Mouse (Mus musculus) c-Kit-positive CD71-negative TER-119-negative erythroid progenitor cells, embryonic 14.5 days (primary cell): ENCODE measurements at regions not wholly inside any gene's neighbourhood (a gene's known extent, or its start where the extent isn't known, plus 50 kb on each side); places are given as distances from the start of the nearest gene placed in this dataset.

ENCODE experiments used
- DNase-seq: peaks from one replicate; pipeline ENCODE4 v3.0.0-alpha.2; 2013; ENCODE audit warnings: low read depth

GRCm38 (mm10) chr15:59786706-59787425, 229.5 kb downstream of the 4933412E24Rik start:
- DNase-seq: no peak

DNA sequence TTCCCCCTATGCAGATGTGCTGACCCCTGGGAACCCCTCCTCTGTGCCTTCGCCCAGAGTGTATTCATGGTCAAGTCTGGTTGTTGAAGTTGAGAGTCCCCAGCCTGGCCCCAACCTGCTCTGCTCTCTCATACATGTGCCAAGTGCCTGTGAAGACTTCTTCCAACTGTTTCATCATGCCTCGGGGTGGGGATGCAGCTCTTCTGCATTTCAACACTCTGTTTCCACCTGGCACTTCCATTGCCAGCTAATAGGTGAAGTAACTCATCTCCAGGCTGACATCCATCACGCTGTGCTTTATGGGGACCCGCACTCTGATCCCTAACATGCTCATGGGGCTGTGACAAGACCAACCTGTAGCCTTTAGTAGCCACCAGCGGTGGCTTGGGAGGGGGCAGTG, 230.4 kb downstream of the 4933412E24Rik start:
- no peak for DNase-seq

- no peak for DNase-seq
Measured at GRCm38 (mm10) chr15:59784556-59784929, 231.9 kb downstream of the 4933412E24Rik start.

DNA sequence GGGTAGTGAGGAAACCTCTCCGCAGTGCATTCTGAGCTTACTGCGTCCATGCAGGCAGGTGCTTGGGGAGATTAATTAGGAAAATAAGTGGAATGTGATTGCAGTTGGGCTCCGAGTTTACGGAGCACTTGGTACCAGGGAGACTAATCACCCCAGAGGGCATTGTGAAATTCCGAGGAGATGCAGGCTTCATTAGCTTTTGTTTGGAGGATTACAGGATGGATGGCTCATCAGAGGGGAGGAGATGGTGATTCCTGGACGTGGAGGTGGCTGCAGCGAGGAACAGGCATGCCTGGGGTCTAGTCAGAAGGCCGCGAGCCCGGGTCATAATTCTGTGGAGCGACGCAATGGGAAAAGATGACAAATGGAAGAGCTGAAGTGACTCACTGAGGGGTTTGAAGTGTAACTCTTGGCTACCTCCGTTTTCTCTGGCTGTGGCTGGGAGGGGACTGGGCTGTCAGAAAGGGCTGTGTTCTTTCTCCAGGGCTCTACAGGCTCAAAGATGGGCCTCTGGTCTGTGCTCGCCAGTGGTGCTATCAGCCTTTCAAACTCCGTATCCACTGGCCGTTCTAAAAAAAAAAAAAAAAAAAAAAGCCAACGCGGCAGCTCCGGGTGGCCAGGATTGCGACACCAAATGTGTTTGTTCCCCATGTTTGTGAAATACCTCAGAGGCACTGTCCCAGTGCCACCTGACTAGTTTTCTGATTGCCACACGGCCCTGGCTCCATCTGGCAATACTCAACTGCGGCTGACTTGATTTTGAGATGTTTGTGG, 232.4 kb downstream of the 4933412E24Rik start:
- peak; percentile 41 for DNase-seq

DNA sequence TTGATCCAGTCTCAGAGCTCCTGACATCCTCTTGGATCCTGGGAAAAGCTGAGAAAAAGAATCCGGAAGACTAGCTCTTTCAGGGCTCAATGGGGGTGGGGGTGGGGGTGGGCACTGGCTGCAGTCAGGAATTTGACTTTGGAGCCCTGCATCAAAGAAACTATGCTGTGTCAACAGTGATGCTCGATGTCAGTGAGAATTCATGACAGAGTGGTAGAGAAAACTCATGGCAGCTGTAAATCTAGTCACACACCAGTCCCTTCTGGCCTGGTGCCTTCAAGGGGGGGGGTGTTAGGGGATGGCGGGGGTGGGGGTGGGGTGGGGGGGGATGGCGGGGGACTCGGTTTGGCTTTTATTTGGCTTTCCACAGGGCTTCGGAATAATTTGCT, 233.0 kb downstream of the 4933412E24Rik start:
- no peak for DNase-seq

DNA sequence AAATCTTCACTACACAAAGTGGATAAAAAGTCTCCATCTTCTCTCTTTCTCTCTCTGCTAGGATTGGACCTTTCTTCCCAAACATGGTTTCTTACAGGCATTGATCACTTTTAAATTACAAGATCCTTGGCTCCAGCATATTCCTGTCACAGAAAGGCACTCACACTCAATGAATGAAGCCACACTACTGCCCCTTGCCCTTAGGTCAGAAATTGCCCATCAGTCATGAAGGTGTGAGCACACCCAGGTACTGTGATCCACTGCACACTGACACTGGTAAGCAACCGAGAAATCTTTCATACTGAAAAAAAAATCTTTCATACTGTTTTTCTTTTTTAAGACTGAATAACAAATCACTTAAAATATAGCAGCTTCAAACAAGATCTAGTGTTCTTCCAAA, 235.9 kb downstream of the 4933412E24Rik start:
- DNase-seq: no peak

DNA sequence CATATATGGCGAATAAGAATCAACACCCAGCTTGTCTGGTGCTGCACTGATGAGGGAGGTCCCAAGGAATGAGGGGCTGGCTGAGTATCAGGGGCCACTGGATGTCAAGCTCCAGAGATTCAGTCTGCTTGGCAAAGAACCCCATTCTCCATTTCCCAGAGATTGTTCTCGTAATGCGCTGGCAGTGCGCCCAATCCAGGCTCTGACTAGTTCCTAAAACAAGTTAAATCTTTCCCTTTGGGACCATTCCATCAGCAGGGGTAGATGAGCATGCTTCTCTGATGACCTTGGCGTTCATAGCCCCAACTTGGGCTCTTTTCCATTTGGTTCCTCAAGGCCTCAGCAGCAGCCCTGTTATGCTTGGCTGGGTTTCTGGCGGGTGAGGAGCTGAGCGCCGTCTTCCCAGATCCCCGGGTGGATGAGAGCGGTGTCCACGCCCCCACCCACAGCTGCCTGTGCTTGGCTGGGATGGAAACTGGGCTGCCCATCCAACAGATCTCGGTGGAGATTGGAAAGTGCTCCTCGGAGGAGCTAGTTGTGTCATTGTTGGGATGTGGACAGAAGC, 239.0 kb downstream of the 4933412E24Rik start:
- DNase-seq: no peak

DNA sequence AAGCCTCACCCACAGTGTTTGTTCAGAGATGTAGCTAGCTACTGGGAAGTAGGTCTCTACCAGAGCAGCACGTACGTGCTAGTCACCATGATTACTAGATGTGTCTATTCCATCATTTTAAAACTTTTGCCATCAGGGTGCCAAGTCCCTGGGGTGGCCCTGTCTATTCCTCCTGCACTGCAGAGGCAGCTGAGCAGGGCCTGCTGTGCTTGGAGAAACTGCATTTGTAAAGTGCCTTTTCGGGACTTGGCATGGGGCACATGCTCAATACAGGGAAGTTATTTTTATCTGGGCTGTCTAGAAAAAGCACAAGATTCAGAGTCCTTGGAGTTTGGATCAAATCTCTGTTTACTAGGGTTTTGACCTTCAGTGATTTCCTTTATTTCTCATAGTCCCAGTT, 240.6 kb downstream of the 4933412E24Rik start:
- no peak for DNase-seq

GRCm38 (mm10) chr15:59773983-59774382, 242.4 kb downstream of the 4933412E24Rik start:
- DNase-seq: no peak

- DNase-seq: no peak
Measured at GRCm38 (mm10) chr15:59772595-59772994, 243.8 kb downstream of the 4933412E24Rik start.

GRCm38 (mm10) chr15:59762061-59762460, 254.4 kb downstream of the 4933412E24Rik start:
- DNase-seq: no peak

GRCm38 (mm10) chr15:59760490-59760889, 255.9 kb downstream of the 4933412E24Rik start:
- no peak for DNase-seq

DNA sequence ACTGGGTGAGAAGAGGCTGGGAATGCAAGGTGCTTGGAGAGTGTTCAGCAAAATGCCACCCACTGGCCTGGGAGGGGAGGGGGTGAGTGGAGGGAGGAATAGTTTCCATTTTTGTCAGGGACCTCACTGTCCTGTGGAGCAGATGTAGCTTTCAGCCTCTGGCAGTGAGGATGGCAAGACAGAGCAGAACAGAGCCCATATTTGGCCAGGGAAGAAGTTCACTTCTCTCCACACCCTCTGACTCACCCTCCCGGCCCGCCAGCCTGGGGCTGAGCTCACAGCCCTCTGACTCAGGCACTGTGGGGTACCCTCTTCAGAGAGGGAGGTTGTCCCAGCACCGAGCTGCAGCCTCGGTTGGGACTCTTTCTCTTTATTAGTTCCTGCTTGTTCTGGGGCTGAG, 256.8 kb downstream of the 4933412E24Rik start:
- peak; percentile 46 for DNase-seq

DNA sequence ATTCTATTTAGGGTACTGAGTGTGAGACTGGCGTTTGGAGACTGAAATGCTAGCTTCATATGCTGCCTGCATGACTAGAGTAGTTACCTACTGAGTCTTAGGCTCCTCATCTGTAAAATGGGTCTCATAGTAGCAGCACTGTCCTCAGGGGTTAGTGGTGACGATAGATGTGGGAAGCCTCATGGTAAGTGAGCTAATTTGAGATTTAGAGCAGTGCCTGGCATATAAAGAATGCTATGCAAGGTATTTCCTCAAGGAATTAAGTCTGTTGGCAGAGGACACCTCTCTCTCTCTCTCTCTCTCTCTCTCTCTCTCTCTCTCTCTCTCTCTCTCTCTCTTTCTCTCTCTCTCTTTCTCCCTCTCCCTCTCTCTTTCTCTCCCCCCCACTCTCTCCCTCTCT, 257.4 kb downstream of the 4933412E24Rik start:
- no peak for DNase-seq

DNA sequence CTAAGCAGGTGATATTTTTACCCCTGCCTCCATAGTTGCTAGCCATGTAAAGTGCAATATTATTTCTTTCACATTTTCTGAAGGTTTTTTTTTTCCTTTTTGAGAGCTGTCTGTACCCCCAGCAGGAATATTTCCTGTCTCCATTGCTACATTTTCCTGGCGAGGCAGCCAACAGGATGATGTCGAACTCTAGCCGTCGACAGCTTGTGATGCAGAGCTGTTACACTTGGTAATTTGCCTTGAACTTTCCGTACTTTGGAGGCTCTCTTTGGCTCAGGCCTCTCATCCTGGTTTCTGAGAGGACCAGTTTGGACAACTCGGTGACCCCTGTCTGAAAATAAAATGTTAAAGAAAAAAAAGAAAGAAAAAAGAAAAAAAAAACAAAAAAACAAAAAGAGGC, 260.3 kb downstream of the 4933412E24Rik start:
- no peak for DNase-seq

- no peak for DNase-seq
Measured at GRCm38 (mm10) chr15:59754906-59755305, 261.5 kb downstream of the 4933412E24Rik start.

DNA sequence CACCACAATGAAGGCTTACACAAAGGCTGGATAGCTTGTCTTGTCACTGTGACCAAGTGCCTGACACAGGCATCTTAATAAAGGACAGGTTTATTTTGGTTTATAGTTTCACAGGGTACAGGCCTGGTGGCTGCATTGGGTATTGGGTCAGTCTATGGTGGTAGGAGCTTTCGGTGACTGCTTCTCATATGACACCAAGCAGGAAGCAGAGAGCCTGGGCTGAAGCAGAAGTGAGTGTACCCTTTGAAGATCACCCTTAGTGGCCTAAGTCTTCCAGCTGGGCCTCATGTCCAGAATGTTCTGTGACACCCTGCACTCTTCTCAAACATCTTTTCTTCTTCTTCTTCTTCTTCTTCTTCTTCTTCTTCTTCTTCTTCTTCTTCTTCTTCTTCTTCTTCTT, 264.1 kb downstream of the 4933412E24Rik start:
- no peak for DNase-seq

GRCm38 (mm10) chr15:59746290-59746689, 270.1 kb downstream of the 4933412E24Rik start:
- no peak for DNase-seq

- DNase-seq: peak; percentile 41
Measured at GRCm38 (mm10) chr15:59744411-59744931, 271.9 kb downstream of the 4933412E24Rik start.

- peak; percentile 67 for DNase-seq
Measured at GRCm38 (mm10) chr15:59739197-59739596, 277.2 kb downstream of the 4933412E24Rik start.

DNA sequence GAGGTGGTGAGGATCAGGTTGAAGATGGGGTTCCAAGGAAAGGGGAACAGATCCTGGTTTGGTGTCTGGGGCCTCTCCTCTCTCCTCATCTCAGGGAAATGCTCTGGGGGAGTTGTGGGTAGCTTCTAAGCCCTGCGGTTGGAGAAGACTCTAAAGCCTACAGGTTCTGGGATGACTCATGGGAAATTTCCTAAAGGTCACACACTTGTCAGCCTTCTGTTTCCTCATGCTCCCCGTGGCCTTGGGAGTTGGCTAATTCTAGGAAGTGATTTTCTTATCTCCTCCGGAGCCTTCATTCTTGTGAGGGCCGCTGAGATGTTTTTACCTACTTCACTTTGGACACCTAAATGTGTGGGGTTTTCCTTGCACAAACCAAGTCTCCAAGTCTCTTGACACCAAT, 279.2 kb downstream of the 4933412E24Rik start:
- DNase-seq: no peak

GRCm38 (mm10) chr15:59734376-59734775, 282.0 kb downstream of the 4933412E24Rik start:
- no peak for DNase-seq

DNA sequence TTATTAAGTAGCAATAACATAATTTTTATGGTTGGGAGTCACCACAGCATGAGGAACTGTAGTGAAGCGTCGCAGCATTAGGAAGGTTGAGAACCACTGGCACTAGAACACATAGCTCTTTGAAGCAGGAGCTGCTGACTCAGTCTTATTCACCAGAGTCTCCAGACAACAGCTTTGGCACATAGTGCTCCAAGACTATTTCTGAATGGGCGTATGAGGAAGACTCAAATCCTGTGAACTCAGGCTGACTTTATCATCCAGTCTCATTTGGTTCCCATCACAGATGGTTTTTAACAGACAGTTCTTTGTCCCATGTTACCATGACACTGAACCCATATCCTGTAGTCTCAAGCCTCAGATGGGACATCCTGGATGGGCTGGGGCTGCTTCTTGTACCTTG, 282.5 kb downstream of the 4933412E24Rik start:
- DNase-seq: no peak
